Mouse (Mus musculus) erythroid progenitor cell, adult 5-6 weeks (primary cell): ENCODE results near the gene Impg1. TPM values are rescaled to one million over a fixed set of nuclear protein-coding genes. Genes with fewer than 3 reads are reported as not detected.
"Not testable (repeated sequence)": the region's sequence is repeated elsewhere in the genome, so short reads cannot be mapped to it uniquely, and the experiment has no call there.

ENCODE experiments used
- ATAC-seq: replicated peaks from 2 replicates; pipeline ENCODE4 v1.8.0; 2016; ENCODE audit warnings: moderate number of reproducible peaks, mild to moderate bottlenecking, moderate TSS enrichment, inconsistent platforms; ENCODE audit not compliant: poor library complexity, low FRiP score, severe bottlenecking
- total RNA-seq, 2 experiments: library from RNA; stranded (forward) in 1 of 2; stranded (reverse) in 1 of 2; fragments of 150-400 nt in 1 of 2; fragments of 186-747, 209-891 nt in 1 of 2; gene quantifications; 2 replicates each; pipeline versions ENCODE4 v1.2.3 to v1.2.4; 2015 to 2017; ENCODE audit warnings: low replicate concordance in 2 of 2

The Impg1 gene
- total RNA-seq, 2 experiments from 2014 or later = not detected

DNA sequence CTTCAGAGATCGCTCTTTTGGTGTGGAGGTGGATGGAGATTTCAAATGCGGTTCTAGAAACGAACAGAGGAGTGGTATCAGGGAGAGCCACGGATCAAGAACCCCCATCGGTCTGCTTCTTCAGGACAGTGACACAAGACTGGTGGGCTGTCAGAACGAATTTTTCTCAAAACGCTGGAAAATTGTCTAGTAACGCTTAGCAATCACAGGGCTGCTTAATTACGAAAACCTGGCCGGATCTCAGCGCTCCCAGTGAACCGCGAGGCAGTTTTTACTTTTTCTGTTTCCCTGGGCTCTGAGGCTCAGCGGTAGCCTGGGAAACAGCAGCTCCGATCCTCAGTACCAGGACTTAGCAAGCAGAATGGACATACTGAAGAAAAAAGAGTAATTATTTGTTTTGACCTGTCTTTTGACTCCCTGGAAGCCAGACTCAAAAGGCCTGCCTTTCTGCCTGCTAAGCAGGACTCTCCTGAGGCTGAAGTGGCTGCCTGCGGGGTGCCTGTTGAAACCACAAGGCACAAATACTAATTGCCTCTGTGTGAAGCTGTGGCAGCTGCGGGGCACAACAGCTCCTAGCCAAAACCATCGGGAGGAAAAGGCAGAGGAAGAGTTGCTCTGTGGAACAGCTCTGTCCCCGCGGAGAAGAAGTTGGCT lies 113.5 kb downstream of the Impg1 start:
- no peak for ATAC-seq

DNA sequence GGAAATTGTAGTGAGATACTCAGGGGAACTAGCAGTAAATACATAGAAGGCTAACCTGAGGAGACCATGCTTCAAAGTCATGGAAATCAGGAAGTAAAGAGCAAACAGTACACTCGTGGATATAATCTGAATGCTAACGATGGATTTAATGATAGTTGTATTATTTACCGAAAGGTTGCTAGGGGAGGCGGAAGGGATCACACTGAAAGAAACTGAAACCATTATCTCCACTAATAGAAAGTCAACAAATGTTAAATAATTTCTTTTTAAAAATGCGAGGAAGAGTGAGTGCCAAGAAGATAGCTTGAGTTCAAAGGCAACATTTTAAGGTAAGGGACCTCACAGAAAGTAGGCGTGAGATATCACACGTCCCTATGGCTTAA lies 114.0 kb downstream of the Impg1 start:
- ATAC-seq = no peak

DNA sequence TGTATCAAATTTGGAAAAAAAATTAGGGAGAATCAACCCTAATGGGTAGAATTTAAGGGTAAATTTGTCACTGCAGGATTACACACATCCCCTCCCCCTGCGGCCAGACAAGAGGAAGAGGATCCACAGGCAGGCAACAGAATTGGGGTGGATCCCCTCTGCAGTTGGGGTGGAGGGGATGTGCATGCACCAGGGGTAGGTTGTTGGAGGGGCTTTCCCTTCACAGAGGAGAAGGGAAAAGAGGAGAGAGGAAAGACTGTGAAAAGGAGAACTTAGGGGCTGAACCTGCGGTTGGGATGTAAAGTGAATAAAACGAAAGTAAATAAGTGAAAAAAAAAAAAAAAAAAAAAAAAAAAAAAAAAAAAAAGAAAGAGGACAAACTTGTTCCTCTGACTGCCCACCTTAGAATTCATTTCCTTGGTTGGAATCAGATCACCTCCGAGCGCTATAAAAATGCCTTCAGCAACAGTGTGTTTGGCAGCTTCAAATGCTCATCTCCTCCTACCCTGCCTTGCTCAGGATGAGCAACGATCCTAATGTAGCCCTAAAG lies 120.8 kb downstream of the Impg1 start:
- no peak for ATAC-seq

DNA sequence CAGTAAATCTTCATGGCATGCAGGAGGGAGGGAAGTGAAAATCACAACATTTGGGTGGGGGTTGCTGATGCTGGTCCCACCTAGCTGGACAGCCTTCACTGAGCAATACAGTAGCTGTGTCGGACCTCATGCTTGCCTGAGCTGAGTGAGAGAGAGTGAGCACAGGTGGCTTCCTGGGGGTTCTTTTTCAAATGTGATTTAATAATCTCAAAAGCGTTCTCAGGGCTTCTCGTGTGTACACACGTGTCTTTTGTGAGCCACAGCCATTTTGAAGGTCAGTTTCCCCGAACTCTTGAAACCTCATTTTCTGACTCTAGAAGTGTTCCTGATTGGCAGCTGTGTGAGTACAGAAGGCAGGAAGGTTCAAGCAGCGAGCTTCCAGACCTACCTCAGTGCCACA lies 122.8 kb downstream of the Impg1 start:
- no peak for ATAC-seq

DNA sequence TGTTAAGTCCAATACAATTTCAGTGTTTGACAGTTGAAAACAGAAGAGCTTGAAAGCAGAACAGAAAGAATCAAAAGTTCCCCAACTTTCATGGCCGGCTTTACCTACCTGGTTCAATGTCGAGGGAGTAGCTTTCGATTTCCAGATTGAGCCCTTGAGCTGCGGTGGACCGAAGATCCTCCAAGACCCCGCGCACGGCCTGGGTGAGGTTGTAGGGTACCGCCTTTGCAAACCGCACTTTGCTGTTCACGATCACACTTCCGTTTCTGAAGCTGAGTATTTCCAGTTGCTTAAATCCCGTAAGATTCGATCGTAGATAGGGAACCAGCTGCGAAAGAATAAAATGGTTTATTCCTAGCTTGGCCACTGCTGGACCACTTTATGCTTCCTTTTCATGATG lies 123.5 kb downstream of the Impg1 start:
- no peak for ATAC-seq

DNA sequence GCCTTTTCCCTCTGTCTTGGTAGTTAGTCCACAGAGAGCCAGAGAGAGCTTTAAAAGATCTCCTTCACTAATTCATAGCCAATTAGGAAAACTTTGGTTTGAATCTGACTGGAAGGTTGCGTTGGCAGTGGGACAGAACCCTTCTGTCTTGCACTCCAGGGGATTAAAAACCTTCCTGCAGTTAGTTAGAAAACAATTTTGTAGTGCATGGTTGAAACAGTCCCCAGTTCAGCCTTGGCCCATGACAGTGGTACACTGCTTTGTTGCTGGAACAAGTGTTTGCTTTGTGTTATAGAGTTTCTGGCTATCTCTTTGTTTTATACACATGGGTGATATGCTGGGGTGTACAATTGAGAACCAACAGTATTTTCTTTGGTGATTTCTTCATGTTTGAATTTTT lies 124.4 kb downstream of the Impg1 start:
- no peak for ATAC-seq

DNA sequence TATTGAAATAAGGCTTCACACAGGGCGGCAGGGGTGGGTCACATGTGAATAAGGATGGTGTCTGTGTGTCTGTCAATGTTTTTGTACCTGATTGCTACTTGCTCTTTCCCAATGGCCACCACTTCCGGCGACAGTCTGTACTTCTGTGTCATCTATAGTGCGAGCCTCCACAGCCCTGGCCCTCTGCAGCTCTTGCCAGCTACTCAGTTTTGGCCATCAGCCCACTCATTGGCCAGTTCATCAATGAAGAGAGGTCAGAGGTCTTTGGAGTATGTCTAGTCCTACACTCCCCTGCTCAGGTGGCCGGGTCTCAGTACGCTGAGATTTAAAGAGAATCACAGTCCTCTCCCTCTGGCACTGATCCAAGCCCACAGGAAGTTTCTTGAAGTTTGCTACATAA lies 127.3 kb downstream of the Impg1 start:
- no peak for ATAC-seq

DNA sequence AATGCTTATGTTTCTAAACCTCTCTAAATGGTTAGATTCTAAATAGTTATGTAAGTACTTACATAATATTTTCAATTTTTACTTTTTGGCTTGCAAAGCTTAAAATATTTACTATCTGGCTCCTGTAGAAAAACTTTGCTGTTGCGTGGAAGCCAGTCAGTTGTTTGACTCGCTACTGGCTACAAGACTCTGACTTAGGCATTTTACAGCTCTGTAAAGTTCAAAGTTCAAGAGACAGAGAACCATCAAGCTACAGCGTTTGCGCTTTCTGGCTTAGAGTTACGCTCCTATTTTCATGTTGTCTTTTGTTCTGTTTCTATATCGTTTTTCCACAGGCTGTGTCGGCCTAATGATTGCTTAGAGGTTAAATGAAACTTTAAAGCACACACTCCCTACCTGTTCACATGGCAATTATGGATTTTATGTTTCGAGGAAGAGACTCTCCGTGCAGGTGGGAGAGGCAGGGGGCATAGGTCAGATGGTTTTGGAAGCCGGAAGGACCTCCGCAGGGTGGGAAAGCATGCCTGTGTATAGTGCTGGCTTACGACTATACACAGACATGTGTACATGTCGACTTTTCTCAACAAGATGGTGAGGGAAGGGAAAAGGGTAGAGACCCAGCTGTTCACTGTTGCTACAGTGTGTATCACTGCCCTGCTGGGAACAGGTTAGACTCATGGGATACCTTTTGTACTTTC lies 129.5 kb downstream of the Impg1 start:
- no peak for ATAC-seq

DNA sequence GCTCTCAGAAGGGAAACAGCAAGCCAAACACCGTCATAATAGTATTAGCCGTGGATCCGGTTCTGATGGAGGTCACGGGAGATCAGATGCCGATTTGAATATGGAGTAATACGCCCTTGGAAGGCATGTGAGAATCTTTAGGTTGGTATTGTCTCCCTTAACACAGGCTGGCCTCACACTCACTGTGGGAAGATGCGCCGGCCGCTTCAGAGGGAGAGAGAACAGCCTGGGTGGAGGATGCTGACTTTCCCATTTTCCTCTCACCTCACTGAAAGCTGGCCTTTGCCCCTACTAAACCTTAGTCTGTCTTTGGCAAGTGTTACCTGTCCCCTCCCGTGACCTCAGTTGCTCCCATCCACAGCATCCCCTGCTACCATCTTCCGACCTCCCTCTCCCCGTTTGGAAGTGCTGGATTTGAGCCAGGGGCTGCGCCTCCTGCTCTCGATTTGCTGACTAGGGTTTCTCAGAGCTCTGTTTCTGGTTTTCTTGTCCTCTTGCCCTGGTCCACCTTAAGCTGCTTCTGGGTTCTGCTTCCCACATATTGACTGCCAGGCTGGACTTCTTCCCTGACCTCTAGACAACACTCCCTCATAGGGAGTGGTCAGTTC lies 131.2 kb downstream of the Impg1 start:
- ATAC-seq = no peak

DNA sequence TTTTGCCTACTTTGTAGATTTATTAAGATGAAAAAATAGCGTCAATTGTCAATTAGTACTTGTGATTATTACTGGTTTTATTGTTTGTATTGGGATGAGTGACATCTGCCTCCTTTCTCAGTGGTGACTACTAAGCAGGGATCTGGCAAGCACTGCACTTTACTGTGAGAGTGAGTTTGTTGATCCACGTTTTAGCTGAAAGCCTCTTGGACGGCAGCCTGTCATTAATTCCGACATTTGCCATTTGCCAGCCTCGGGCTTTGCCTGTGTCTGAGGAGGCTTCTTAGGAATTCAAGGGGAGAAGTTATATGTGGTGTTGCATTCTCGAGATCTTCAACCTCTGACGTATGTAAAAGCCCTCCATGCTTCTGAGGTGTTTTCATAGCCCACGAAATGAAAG lies 131.8 kb downstream of the Impg1 start:
- ATAC-seq = no peak

DNA sequence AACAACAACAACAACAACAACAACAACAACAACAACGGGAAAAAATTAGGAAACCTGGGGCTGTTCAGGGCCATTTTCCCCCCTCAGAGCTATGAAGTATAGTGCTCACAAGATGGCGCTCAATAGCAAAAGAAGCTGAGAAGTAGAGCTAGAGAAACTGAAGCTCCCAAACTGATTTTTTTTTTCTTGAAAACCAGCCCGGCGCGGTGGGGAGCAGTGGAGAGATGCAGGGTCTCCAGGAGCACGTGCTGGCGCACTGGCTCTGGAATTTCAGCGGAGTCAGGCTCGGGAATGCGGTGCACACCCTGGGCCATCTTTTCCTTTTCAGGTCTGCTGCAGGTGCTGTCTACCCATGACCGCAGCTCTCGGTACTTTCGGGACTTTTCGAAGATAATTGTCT lies 133.1 kb downstream of the Impg1 start:
- ATAC-seq = no peak

DNA sequence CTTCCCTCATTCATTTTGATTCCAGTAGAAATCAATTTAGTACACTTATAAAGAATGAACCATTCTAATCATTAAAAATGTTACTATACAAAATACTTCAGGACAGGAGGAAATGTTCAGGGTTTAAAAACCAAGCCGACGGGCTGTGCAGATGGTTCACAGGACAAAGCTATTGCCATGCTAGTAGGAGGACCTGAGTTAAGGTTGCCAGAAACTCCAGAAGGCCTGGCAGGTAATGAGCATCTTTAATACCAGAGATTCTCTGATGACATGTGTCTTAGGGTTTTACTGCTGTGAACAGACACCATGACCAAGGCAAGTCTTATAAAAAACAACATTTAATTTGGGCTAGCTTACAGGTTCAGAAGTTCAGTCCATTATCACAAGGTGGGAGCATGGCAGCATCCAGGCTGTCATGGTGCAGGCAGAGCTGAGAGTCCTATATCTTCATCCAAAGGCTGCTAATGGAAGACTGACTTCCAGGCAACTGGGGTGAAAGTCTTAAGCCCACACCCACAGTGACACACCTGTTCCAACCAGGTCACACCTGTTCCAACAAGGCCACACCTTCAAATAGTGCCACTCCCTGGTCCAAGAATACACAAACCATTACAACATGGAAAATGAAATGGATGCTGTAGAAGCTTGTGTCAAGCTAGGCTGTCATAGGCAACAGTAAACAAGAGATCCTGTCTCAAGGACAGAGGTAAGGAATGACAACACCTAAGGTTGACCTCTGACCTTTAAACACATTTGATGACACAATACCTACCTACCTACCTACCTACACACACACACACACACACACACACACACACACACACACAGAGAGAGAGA lies 144.0 kb downstream of the Impg1 start:
- ATAC-seq = not testable (repeated sequence)

DNA sequence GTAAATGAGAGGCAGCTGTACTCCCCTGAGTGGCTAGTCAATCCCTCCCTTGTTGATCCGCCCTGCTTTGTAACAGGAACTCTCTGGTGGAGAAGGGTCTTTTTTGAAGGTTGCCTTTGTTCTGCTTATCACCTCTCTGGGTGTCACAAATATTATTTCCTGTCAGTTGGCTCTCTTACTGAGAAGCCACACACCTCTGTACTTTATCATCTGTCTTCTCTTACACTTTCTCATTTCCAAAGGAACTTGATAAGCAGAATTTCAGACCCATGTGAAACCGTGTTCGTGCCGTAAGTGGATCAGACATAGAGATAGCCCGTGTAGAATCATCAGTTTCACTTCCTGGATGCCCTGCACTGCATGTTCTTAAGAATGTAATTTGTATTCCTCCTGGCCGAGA lies 147.3 kb downstream of the Impg1 start:
- no peak for ATAC-seq

DNA sequence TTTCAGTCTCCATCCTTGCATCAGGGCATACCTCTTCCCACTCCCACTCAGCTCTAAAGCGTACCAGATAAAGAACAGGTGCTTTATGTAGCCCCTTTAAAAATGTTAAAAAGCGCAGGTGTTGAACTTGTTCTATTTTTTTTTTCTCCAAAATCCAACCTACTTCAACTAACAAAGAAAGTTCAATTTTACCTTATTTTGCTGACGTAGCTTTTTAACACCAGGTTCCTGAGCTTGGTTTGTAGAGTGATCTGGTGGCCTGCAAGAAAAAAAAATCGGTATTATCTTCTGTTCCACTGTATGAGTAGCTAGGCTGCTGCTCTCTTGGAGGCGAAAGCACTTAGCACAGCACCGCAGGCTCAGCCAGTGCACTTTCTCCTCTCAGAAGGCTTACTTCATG lies 149.4 kb downstream of the Impg1 start:
- ATAC-seq = no peak

DNA sequence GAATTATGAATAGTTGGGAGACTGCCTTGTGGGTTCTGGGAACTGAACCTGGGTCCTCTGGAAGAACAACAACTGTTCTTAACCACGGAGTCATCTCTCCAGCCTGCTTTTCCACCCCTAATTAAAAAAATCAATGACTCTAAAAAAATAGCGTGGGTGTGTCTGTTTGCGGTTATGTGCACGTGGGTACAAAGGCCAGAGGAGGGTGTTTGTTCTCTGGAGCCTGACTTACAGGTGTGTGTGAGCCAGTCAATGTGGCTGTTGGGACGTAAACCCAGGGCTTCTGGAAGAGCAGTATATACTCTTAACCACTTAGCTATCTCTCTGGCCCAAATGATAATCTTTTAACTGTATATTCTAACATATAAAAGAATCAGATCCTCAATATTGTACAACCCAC lies 151.7 kb downstream of the Impg1 start:
- no peak for ATAC-seq

DNA sequence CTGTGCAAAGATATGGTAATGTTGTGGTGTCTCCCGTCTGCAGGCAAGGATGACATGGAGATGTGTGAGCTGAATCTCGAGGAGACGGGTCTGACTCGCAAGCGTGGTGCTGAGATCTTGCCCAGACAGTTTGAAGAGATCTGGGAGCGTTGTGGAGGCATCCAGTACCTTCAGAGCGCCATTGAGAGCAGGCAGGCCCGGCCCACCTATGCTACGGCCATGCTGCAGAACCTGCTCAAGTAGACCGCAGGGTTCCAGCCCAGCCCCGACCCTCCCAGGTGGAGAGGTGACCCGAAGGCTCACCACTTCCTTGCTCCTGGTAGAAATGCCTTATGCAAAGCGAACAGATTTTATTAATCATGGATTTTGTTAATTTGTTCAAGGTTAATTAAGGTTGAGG lies 157.7 kb downstream of the Impg1 start:
- ATAC-seq = no peak

DNA sequence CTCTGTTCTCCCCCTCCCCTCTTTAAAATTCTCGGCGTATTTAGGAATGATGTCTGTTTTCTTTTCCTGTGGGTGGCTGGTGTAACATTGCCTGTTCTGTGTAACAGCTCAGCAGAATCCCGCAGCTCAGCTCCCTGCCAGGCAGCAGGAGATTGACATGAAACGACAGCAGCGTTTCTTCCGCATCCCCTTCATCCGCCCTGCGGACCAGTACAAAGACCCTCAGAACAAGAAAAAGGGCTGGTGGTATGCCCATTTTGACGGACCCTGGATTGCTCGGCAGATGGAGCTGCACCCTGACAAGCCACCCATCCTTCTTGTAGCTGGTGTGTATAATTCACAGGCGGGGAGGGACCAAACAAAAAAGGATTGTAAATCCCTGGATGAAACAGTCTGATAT lies 158.4 kb downstream of the Impg1 start:
- no peak for ATAC-seq

DNA sequence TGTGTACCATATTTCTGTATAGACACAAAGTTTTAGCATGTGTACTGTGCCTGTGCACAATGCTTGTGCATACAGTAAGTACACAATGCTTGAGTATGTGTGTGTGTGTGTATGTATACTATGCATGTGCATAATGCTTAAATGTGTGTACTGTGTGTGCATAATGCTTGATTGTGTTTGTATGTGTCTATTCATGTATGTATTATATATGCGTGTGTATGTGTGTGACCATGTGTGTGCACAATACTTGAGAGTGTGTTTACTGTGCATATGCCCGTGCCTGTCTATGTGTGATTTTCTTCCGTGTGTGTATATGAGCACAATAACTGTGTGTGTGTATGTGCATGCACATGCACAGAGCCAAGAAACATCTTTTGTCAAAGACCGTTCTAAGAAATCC lies 158.9 kb downstream of the Impg1 start:
- no peak for ATAC-seq

DNA sequence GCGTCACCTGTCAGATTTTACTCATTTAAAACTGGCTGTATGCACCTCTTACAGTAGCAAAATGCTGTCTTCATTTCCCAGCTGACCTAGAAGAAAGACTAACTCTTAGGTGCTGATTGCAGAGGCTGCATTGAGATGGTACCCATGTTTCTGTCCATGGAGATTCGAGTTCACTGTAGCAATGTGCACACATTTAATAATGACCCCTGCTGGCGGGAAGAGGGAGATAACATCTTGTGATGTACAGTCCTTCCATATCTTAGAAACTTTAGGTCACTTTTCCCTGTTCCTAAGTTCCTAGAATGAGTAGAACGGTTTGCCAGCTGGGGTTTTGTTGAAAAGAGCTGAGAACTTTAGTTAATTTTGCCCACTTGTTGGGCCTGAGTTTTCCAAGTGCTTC lies 161.8 kb downstream of the Impg1 start:
- ATAC-seq = no peak

DNA sequence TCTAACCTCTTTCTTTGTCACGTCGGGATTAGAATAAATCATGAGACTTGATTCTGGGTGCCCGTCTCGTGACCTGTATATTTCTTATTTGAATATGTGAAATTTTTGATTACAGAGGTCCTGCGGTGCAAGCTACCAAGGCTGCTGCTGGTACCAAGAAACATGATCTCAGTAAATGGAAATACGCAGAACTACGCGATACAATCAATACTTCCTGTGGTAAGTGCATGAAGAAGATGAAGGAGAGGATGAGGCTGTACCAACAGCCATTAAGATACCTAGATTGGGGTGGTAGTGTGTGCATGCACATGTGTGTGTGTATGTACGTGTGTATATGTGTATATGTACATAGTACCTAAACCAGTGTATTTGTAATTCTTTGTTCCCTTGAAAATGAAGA lies 166.2 kb downstream of the Impg1 start:
- no peak for ATAC-seq
